Mouse (Mus musculus): ENCODE data around the gene Acer3. TPM values are rescaled to one million over a fixed set of nuclear protein-coding genes. Genes with fewer than 3 reads are reported as not detected.
A peak's percentile ranks its signal among the peaks of the same experiment; 100 is the strongest.

Gene Acer3
- total RNA-seq, 2 experiments from 2014 or later = 20.3 to 24.2 TPM

DNA sequence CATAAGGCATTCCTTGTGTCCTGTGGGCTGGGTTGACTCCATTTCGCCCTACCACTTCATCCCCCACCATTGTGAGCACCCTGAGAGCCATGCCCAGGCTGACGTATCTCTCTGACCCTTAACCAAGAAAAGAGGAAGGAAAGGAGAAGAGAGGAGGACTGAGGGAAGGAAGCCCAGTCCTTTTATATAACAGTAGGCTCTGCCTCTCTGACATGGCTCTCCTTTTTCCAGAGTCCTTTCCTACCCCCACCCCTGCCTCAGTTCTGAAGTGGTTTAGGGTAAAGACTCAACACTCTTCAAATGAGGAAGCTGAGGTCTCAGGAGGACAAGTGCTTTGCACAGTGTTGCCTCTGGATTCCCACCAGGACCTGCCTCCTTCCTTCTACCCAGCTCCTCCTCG, 13.0 kb upstream of the Acer3 start:
- no peak for DNase-seq (ENCODE audit: low spot score in 2 of 2)

GRCm38 (mm10) chr7:98333507-98333906, 12.5 kb upstream of the Acer3 start:
- no peak for DNase-seq (ENCODE audit: low spot score in 2 of 2)

DNA sequence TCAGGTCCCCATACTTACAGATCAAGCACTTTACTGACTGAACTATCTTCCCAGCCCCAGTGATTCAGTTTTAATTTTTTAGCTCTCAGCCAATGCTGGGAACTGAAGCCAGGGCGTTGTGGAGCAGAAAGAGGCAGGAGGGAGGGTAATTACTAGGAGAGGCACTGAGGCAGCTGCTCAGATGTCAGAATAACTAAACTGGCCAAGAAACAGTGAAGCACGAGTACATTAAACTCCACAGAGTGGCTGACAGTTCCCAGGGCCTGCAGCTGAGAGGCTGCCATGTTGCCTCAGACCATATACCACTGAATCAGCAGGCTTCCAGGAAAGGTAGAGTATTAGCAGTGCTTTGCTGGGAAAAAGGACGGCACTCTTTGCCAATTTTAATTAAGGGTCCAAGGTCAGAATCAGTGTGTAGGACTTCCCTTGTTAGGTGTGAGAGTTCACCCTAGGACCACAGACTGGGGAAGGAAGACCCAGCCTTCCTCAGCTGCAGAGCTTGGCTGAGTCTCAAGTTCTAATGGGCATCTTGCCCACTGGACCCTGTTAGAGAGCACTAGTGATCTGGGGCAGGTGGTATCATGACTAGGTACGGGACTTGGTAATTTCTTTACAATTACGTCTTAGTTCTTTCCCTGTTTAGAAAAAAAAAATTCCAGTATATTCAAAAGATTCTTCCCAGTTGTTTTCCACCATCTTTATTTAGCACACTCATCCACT, 11.8 kb upstream of the Acer3 start:
- no peak for DNase-seq (ENCODE audit: low spot score in 2 of 2)

- DNase-seq (ENCODE audit: low spot score in 2 of 2) = no peak
These were observed 10.9 kb upstream of the Acer3 start for GRCm38 (mm10) chr7:98331932-98332331.

DNA sequence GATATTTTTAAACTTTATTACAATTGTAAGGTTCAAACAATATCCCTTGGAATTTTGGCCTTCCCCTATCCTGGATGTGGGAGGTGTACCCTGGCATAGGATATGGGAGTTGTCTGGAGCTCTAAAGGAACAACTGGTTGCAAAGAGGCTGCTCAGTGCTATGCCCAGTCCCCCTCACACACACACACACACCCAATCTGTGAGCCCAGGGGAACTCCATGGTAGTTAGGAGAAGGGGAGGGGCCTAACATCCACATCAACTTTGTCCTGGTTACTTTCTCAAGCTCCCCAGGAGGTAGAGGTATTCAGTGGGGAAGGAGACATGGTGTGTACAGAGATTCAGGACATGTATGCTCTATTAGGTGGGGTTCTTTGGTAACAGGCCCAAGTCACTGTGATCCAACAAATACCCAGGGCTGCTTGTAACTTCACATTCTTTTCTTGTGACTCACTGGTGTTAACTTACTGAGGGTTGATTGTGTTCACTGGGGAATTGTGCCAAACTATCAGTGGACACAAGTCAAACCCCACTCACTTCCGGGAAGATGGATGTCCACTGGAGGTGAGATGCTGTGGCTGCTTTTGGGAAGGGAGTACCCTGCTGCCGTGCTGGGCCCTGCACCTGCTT, 9.5 kb upstream of the Acer3 start:
- DNase-seq (ENCODE audit: low spot score in 2 of 2) = no peak

- no peak for DNase-seq (ENCODE audit: low spot score in 2 of 2)
These were observed 8.8 kb upstream of the Acer3 start for GRCm38 (mm10) chr7:98329651-98330374.

GRCm38 (mm10) chr7:98328311-98328710, 7.3 kb upstream of the Acer3 start:
- no peak for DNase-seq (ENCODE audit: low spot score in 2 of 2)

- DNase-seq (ENCODE audit: low spot score in 2 of 2) = no peak
These were observed 5.0 kb upstream of the Acer3 start for GRCm38 (mm10) chr7:98326051-98326450.

DNA sequence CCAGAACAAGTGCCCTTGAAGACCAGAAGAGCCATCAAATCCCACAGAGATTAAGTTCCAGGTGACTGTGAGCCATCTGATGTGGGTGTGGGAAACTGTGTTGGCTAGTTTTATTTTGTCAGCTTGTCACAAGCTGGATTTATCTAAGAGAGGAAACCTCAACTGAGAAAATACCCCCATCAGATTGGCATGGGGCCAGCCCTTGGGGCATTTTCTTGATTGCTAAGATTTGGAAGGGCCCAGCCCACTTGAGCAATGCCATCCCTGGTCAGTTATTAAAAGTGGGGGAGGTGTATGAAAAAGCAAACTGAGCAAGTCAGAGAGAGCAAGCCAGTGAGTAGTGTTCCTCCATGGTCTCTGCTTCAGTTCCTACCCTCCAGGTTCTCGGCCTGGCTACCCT, 3.2 kb upstream of the Acer3 start:
- DNase-seq (ENCODE audit: low spot score in 2 of 2) = no peak

DNA sequence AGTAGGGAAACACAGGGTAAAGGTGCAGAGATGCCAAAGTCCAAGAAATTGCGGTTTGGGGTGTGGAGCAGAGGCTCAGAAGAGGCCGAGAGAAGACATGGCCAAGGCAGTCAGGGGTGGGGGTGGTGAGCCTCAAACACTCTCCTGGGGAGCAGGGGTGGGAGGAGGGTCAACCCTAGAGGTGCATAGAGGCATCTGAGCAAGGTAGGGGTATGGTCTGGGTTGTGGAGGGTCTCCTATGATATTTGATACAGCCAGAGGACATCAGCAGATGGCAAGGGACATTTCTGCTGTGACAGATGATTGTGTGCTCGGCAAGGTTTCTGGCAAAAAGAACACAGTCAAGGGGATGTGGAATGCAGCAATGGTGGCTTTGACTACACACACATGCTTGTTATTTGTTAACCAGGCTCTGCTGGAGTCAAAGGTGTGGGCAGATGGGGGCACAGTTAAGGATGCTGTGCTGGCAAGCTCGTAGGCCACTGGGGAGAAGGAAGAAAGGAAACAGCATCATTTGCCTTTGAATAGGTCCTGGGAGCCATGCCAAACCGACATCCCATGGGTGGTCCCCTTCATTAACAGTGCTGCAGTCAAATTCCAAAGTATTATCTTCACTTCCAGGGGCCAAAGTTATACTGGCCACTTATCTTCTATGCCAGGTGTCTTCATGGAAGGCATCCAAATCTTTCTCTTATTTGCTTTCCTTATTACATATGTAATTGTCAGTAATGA, 2.4 kb upstream of the Acer3 start:
- DNase-seq (ENCODE audit: low spot score in 2 of 2) = no peak

DNA sequence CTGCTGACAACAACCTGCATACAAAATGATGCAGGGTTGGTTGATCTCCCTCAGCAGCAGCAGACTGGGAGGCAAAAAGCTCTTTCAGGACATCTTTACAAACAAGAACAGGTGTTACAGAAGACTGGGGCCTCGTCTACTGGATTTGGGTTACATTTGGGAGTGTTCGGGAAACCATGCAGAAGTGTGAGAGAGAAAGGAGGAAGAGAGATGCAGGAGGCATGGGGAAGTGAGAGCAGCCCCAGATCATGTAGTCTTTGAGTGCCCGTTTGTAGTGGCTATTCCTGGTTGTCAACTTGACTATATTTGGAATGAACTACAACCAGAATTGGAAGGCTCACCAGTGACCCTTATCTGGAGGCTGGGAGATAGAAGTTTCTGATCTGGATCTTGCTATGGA, 1.4 kb upstream of the Acer3 start:
- DNase-seq (ENCODE audit: low spot score in 2 of 2) = no peak

GRCm38 (mm10) chr7:98320006-98320556, 927 bp downstream of the Acer3 start:
- no peak for DNase-seq (ENCODE audit: low spot score in 2 of 2)

DNA sequence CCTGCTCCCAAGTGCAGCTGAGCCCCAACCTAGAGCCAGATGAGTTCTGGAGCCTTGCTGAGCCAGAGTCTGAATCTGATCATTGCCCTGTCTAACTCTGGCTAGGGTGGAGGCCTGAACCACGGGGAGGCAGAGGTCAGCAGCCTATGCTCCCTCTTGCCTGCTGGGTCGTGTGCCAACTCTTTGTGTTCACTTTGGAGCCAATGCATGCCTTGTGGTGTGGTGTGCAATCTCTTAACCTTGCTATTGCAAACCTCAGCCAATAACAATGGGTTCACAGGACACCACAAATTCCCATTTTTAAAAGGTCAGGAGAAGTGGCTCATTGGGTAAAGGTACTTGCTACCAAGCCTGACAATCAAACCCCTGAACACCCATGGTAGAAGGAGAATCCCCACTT, 4.4 kb downstream of the Acer3 start:
- no peak for DNase-seq (ENCODE audit: low spot score in 2 of 2)

GRCm38 (mm10) chr7:98315087-98315486, 5.9 kb downstream of the Acer3 start:
- no peak for DNase-seq (ENCODE audit: low spot score in 2 of 2)

DNA sequence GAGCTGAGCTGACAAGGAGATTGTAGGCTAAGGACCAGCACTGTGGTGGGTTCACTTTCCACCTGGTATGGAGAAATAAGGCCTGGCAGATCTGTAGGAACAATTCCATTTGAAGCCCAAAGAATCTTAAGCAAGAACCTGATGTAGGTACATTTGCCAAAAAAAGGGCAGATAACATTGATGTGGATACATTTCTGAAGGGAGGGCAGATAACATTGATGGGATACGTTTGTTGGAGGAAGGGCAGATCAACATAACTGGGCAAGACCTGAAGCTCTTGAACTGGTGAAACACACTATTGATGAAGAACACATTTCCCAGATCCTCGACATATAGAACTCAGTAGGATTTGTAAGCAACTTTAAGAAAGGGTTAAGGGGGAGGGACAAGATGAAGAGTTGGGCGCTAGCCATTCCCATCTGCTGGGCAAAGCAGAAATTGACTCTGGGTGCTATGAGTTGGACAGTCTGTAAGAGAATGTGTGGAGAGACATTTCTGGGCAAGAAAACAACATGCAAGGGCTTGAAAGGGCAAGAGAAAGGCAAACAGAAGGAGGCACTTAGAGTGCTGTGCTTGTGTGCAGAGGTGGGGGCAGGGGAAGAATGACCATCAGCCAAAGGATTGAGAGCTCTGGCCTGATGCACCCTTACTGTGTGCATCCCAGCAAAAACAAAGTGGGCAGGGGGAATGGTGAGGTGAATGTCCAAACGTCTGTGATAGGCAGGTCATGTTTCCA, 8.7 kb downstream of the Acer3 start:
- no peak for DNase-seq (ENCODE audit: low spot score in 2 of 2)

DNA sequence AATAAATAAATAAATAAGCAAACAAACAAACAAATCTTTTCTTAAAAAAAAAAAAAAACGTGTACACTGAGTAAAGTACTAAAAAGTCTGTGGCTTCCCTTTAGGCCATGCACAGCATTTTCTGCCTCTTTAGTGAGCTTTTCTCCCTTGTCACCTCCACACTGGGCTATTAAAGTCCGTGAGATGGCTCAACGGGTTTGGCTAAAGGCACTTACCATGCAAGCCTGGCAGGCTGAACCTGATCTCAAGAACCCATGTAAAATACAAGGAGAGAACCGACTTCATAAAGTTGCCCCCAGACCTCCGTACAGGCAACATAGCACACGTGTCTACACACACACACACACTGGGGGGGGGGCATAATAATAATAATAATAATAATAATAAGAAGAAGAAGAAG, 10.7 kb downstream of the Acer3 start:
- no peak for DNase-seq (ENCODE audit: low spot score in 2 of 2)

GRCm38 (mm10) chr7:98309219-98310030, 11.6 kb downstream of the Acer3 start:
- DNase-seq (ENCODE audit: low spot score in 2 of 2) = peak; percentile 86 to 95

- peak in 1 of 2 experiments; percentile 25 for DNase-seq (ENCODE audit: low spot score in 2 of 2)
These were observed 12.3 kb downstream of the Acer3 start for GRCm38 (mm10) chr7:98308607-98309218.

DNA sequence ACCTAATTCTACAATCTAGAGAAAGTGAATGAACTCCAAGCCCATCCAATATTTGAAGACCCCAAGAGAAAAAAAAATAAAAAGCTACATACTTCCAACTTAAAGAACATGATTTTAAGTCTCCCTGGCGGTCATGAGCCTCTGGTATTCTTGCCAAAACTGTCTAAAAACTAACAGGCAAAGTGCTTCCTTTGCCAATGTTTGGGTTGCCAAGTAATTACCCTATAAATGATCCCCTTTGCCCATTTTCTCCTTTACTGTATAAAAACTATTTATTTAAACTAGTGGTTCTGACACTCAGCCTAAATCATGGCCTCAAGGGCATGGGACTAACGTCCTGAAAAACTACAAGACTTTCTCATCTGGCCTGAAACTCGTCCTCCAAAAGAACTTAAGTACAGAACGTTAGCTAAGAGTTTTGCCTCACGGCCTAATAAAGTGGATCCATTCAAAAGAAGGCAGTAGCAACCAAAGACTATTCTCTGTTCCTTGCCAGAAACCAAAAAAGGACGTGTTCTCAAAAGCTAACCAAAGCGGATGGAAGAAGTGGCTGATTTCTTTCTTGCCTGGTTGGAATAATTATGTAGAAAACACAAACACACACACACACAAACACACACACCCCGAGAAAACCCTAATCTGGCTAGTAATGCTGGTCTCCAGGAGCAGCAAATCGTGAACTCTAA, 12.9 kb downstream of the Acer3 start:
- DNase-seq (ENCODE audit: low spot score in 2 of 2) = no peak
